Mouse (Mus musculus) forebrain, postnatal 0 days (tissue): ENCODE measurements around the gene Ostn. TPM values are rescaled to one million over a fixed set of nuclear protein-coding genes. Genes with fewer than 3 reads are reported as not detected.

Experiments
- ATAC-seq: fragments of 200-750 bp; cut with Nextera tagmentation; 2 replicates; pipeline ENCODE4 v1.8.0; 2017; ENCODE audit warnings: mild to moderate bottlenecking, moderate library complexity
- DNase-seq: peaks from one replicate; pipeline ENCODE4 v3.0.0-alpha.2; 2015
- H3K27ac ChIP-seq: fragments of 300-500 bp; sonication (generic); 2 replicates; pipeline ENCODE4 v1.5.1; 2014; ENCODE audit warnings: low read depth, mild to moderate bottlenecking, antibody characterized with exemption, low read length, moderate library complexity, mixed read lengths
- H3K27me3 ChIP-seq: fragments of 300-500 bp; sonication (generic); 2 replicates; pipeline ENCODE4 v1.6.1; 2014; ENCODE audit warnings: mild to moderate bottlenecking, low read length, mixed read lengths; ENCODE audit not compliant: insufficient read depth
- H3K36me3 ChIP-seq: fragments of 300-500 bp; sonication (generic); 2 replicates; pipeline ENCODE4 v1.6.1; 2014; ENCODE audit warnings: mild to moderate bottlenecking, moderate library complexity; ENCODE audit not compliant: insufficient read depth
- H3K4me1 ChIP-seq: fragments of 300-500 bp; sonication (generic); 2 replicates; pipeline ENCODE4 v1.6.1; 2014; ENCODE audit warnings: antibody characterized with exemption; ENCODE audit not compliant: insufficient read depth
- H3K4me2 ChIP-seq: fragments of 300-500 bp; sonication (generic); 2 replicates; pipeline ENCODE4 v1.6.1; 2014; ENCODE audit warnings: low read depth, mild to moderate bottlenecking, moderate library complexity
- H3K4me3 ChIP-seq: fragments of 300-500 bp; sonication (generic); 2 replicates; pipeline ENCODE4 v1.5.1; 2014; ENCODE audit warnings: low read depth, low read length, mixed read lengths
- H3K9ac ChIP-seq: fragments of 300-500 bp; sonication (generic); 2 replicates; pipeline ENCODE4 v1.6.1; 2014; ENCODE audit warnings: mild to moderate bottlenecking
- H3K9me3 ChIP-seq: fragments of 300-500 bp; sonication (generic); 2 replicates; pipeline ENCODE4 v1.6.1; 2016; ENCODE audit warnings: low read length
- CTCF ChIP-seq: sonication (generic); IDR thresholded peaks from 2 replicates; pipeline ENCODE4 v1.5.1; 2016; ENCODE audit warnings: antibody characterized with exemption, control low read depth, low read depth
- WGBS: fragments of 180-500 bp; shearing (Covaris S2); extraction: QIAGEN DNeasy Blood & Tissue Kit; methylation state at CpG from one replicate; pipeline ENCODE4 v1.1.7; 2014; 5-methylcytosine and 5-hydroxymethylcytosine counted together
- polyA plus RNA-seq: library from polyadenylated mRNA; unstranded; fragments of >200 nt; fragmentation: Nextera tagmentation; extraction: Ambion mirVana; gene quantifications from 2 replicates; pipeline ENCODE4 v1.2.1, GENCODE M21; 2015
- total RNA-seq: library from RNA; depleted of rRNA; stranded (reverse); fragments of >200 nt; gene quantifications from 2 replicates; pipeline ENCODE4 v1.2.3, GENCODE M21; 2014

The Ostn gene
- total and polyA plus RNA-seq, 2 experiments from 2014 or later, result not detected

GRCm38 (mm10) chr16:27347521-27347920 lies 40.2 kb downstream of the Ostn start:
- 79% methylated on average over 3 of the region's 3 CpGs for WGBS

DNA sequence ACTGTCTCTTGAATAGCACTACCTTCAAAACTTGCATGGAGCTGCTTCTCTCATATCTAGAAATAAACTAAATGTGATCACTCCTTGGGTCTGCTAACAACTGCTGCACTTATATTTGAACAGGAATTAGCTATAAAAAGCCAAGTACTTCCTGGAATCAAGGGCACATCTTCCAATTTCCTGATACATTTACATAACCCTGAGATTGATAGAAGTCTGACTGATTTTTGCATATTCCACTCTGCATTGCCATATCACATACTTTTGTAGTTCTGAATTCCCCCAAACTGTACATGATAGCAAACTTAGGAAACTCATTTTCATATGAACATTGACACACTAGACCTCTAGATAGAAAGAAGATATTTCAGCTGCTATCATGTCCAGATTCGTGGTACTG lies 41.1 kb downstream of the Ostn start:
- 75% methylated on average over 1 of the region's 1 CpGs for WGBS
- Histone ChIP-seq H3K36me3 (no peaks in the 10 kb centered on the region), H3K4me2 (no peak overlapping the region), H3K9ac (no peak overlapping the region), H3K27me3 (no peaks in the 10 kb centered on the region), H3K4me3 (no peak overlapping the region), H3K4me1 (no peaks in the 10 kb centered on the region), H3K27ac (no peak overlapping the region), H3K9me3 (no peaks in the 10 kb centered on the region)
- ATAC-seq, result no peak
- DNase-seq, result no peak
- no peak for TF ChIP-seq CTCF

More at GRCm38 (mm10) chr16:27347521-27347920, 40.2 kb downstream of the Ostn start:
- no peak overlapping the region for H3K4me2 ChIP-seq
- H3K4me3 ChIP-seq, result no peak overlapping the region
- no peak overlapping the region for H3K27ac ChIP-seq
- TF ChIP-seq CTCF, result no peak
- no peak for DNase-seq
- H3K4me1 ChIP-seq, result no peaks in the 10 kb centered on the region
- no peak for ATAC-seq
- H3K36me3 ChIP-seq, result no peaks in the 10 kb centered on the region
- H3K9me3 ChIP-seq, result no peaks in the 10 kb centered on the region
- H3K27me3 ChIP-seq, result no peaks in the 10 kb centered on the region
- H3K9ac ChIP-seq, result no peak overlapping the region

DNA sequence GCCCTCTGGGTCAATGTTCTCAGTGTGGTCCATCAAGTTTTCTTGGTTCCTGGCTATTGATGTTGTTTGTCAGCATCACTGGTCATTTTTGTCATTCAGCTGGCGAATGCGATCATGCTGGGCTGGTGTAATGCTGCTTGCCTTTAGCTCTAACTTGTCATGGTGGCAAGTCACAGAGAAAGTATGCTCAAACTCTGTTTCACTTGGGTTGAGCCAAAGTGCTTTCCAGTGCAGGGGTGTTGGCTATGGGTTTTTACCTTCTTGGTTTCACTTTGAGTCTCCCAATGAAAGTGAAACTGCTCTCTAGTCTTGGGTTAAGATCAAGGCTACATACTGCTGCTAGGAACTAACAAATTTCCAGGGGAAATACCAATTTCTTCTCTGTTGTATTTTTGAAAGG lies 41.9 kb downstream of the Ostn start:
- Histone ChIP-seq H3K9me3 (no peaks in the 10 kb centered on the region), H3K27ac (no peak overlapping the region), H3K36me3 (no peaks in the 10 kb centered on the region), H3K27me3 (no peaks in the 10 kb centered on the region), H3K9ac (no peak overlapping the region), H3K4me1 (no peaks in the 10 kb centered on the region), H3K4me3 (no peak overlapping the region), H3K4me2 (no peak overlapping the region)
- no peak for TF ChIP-seq CTCF
- WGBS, result 88% methylated on average over 2 of the region's 2 CpGs
- DNase-seq, result no peak
- ATAC-seq, result no peak

GRCm38 (mm10) chr16:27349878-27350532 lies 42.7 kb downstream of the Ostn start:
- Histone ChIP-seq H3K36me3 (no peaks in the 10 kb centered on the region), H3K27ac (no peak overlapping the region), H3K9me3 (no peaks in the 10 kb centered on the region), H3K9ac (no peak overlapping the region), H3K27me3 (no peaks in the 10 kb centered on the region), H3K4me1 (no peaks in the 10 kb centered on the region), H3K4me2 (no peak overlapping the region), H3K4me3 (no peak overlapping the region)
- WGBS, result 90% methylated on average over 7 of the region's 7 CpGs
- DNase-seq (no peak), ATAC-seq (no peak)
- no peak for TF ChIP-seq CTCF

DNA sequence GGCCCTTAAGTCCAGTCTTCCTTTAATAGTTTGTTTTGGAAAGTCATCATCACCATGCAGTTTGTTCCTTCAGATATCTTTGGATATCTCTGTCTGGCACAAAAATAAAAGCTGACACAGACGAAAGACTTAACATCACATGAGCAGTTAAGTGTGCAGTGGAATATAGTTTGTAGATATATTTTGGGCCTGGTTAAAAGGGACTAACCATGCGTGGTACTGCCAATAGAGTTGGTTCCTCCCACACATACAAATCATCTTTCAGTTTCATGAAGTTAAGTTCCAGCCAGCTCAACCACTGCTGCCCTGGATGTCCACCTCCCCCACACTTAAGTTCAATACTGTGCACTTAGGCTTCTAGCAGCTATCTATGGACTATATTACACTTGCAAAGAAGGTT lies 47.2 kb downstream of the Ostn start:
- Histone ChIP-seq H3K4me1 (no peaks in the 10 kb centered on the region), H3K27ac (no peak overlapping the region), H3K36me3 (no peaks in the 10 kb centered on the region), H3K4me3 (no peak overlapping the region), H3K4me2 (no peak overlapping the region), H3K27me3 (no peaks in the 10 kb centered on the region), H3K9me3 (no peaks in the 10 kb centered on the region), H3K9ac (no peak overlapping the region)
- no peak for TF ChIP-seq CTCF
- no peak for ATAC-seq
- 82% methylated on average over 2 of the region's 2 CpGs for WGBS
- DNase-seq, result no peak

DNA sequence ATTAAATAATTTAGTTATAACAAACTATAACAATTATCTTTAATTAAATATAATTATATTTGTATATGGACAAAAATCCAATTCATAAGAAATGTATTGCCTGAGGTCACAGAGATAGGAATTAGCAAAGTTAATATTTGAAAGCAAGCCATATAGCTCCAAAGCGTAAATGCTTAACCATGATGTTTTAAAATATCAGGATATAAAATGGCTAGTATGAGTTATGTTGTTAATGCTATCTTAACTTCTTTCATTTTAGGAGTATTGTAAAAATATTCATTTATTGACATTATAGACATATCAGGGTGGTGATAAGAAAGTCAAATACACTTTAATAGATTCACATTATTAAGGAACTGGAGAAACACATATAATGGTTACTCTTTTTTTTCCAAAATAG lies 52.8 kb downstream of the Ostn start:
- H3K27ac ChIP-seq, result no peak overlapping the region
- H3K4me1 ChIP-seq, result no peaks in the 10 kb centered on the region
- TF ChIP-seq CTCF, result no peak
- ATAC-seq, result no peak
- no peak overlapping the region for H3K9ac ChIP-seq
- WGBS, result 97% methylated on average over 1 of the region's 1 CpGs
- no peak overlapping the region for H3K4me2 ChIP-seq
- no peaks in the 10 kb centered on the region for H3K27me3 ChIP-seq
- no peak for DNase-seq
- no peaks in the 10 kb centered on the region for H3K9me3 ChIP-seq
- H3K36me3 ChIP-seq, result no peaks in the 10 kb centered on the region
- H3K4me3 ChIP-seq, result no peak overlapping the region

DNA sequence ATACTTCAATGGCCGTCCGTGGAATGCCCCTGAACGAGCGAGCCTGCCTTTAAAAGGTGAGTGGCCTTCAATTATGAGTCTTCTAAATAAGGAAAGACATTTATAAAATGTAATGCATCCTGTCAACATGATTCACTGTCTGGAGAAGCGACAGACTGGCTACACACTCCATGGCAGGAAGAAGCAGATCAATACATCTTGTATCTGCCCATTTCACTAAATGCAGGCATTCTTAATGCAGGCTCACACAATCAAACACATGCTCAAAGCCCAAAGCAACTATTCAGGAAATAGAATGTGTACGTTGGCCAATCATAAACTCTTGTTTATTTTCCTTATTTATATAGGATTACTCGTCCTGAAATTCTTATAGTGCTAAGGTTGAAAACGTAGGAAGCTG lies 62.9 kb downstream of the Ostn start, which contains the start of gene Uts2b:
Gene Uts2b, minus strand, starts transcription at position 49 of the 400 bp plus-strand sequence.
- Histone ChIP-seq H3K36me3 (no peaks in the 10 kb centered on the region), H3K4me3 (no peak within 1 kb of the TSS), H3K4me2 (no peak within 1 kb of the TSS), H3K9me3 (no peaks in the 10 kb centered on the region), H3K27ac (no peak within 1 kb of the TSS), H3K9ac (no peak within 1 kb of the TSS), H3K4me1 (no peaks in the 10 kb centered on the region), H3K27me3 (no peaks in the 10 kb centered on the region)
- no peak for TF ChIP-seq CTCF
- DNase-seq, result no peak
- ATAC-seq, result no peak
- 73% methylated on average over 8 of the region's 8 CpGs for WGBS
